Mouse (Mus musculus): ENCODE results near the gene 4930524J08Rik. TPM values are rescaled to one million over a fixed set of nuclear protein-coding genes. Genes with fewer than 3 reads are reported as not detected.

Gene 4930524J08Rik
- 0.99 and 2.1 TPM in 2 replicates for polyA plus RNA-seq (2012; rRNA removed)

GRCm38 (mm10) chr5:99978699-99979442, at the start of gene 4930524J08Rik, which contains the start of gene Hnrnpd:
Gene 4930524J08Rik, plus strand, starts transcription at chr5:99979061.
Gene Hnrnpd, minus strand, starts transcription at chr5:99978938.
- DNase-seq (ENCODE audit: low read depth, low spot score) = peak; percentile 93
- WGBS = under 1% methylated on average over 97 of the region's 97 CpGs

- WGBS = 81% methylated on average over 6 of the region's 6 CpGs
- no peak for DNase-seq (ENCODE audit: low read depth, low spot score)
Observed at GRCm38 (mm10) chr5:99931910-99932309, 47.0 kb upstream of the 4930524J08Rik start.

- DNase-seq (ENCODE audit: low read depth, low spot score) = no peak
- 78% methylated on average over 3 of the region's 3 CpGs for WGBS
Observed at GRCm38 (mm10) chr5:99939440-99939839, 39.4 kb upstream of the 4930524J08Rik start.

GRCm38 (mm10) chr5:99941273-99941672, 37.6 kb upstream of the 4930524J08Rik start:
- 78% methylated on average over 10 of the region's 10 CpGs for WGBS
- DNase-seq (ENCODE audit: low read depth, low spot score) = no peak

- 73% methylated on average over 10 of the region's 10 CpGs for WGBS
Observed at GRCm38 (mm10) chr5:99941776-99942502, 36.9 kb upstream of the 4930524J08Rik start.

GRCm38 (mm10) chr5:99952513-99952912, 26.3 kb upstream of the 4930524J08Rik start:
- 71% methylated on average over 5 of the region's 5 CpGs for WGBS

More at GRCm38 (mm10) chr5:99941776-99942502, 36.9 kb upstream of the 4930524J08Rik start:
- no peak for DNase-seq (ENCODE audit: low read depth, low spot score)

GRCm38 (mm10) chr5:99953883-99954282, 25.0 kb upstream of the 4930524J08Rik start:
- DNase-seq (ENCODE audit: low read depth, low spot score) = no peak
- 69% methylated on average over 1 of the region's 1 CpGs for WGBS

More at GRCm38 (mm10) chr5:99952513-99952912, 26.3 kb upstream of the 4930524J08Rik start:
- DNase-seq (ENCODE audit: low read depth, low spot score) = no peak

- 40% methylated on average over 1 of the region's 1 CpGs for WGBS
Observed at GRCm38 (mm10) chr5:99958666-99959065, 20.2 kb upstream of the 4930524J08Rik start.

GRCm38 (mm10) chr5:99959236-99959936, 19.5 kb upstream of the 4930524J08Rik start:
- WGBS = 66% methylated on average over 2 of the region's 2 CpGs
- no peak for DNase-seq (ENCODE audit: low read depth, low spot score)

More at GRCm38 (mm10) chr5:99958666-99959065, 20.2 kb upstream of the 4930524J08Rik start:
- DNase-seq (ENCODE audit: low read depth, low spot score) = no peak

GRCm38 (mm10) chr5:99959960-99960359, 18.9 kb upstream of the 4930524J08Rik start:
- DNase-seq (ENCODE audit: low read depth, low spot score) = no peak
- 51% methylated on average over 2 of the region's 2 CpGs for WGBS

- DNase-seq (ENCODE audit: low read depth, low spot score) = no peak
- 6% methylated on average over 2 of the region's 2 CpGs for whole genome bisulfite sequencing
Observed at GRCm38 (mm10) chr5:99973941-99974340, 4.9 kb upstream of the 4930524J08Rik start.

GRCm38 (mm10) chr5:99975061-99975460, 3.8 kb upstream of the 4930524J08Rik start:
- WGBS = 15% methylated on average over 4 of the region's 4 CpGs
- DNase-seq (ENCODE audit: low read depth, low spot score) = no peak

- 10% methylated on average over 1 of the region's 1 CpGs for WGBS
- no peak for DNase-seq (ENCODE audit: low read depth, low spot score)
Observed at GRCm38 (mm10) chr5:99975776-99976175, 3.1 kb upstream of the 4930524J08Rik start.

- DNase-seq (ENCODE audit: low read depth, low spot score) = no peak
- 2% methylated on average over 8 of the region's 8 CpGs for WGBS
Observed at GRCm38 (mm10) chr5:99976334-99976955, 2.4 kb upstream of the 4930524J08Rik start.

GRCm38 (mm10) chr5:99977516-99978301, 1.2 kb upstream of the 4930524J08Rik start:
- 2% methylated on average over 50 of the region's 50 CpGs for WGBS
- no peak for DNase-seq (ENCODE audit: low read depth, low spot score)

- 83% methylated on average over 9 of the region's 9 CpGs for WGBS
- no peak for DNase-seq (ENCODE audit: low read depth, low spot score)
Observed at GRCm38 (mm10) chr5:99983452-99984061, 4.7 kb downstream of the 4930524J08Rik start.

GRCm38 (mm10) chr5:99994166-99994565, 15.3 kb downstream of the 4930524J08Rik start:
- 44% methylated on average over 3 of the region's 3 CpGs for WGBS
- no peak for DNase-seq (ENCODE audit: low read depth, low spot score)

- no peak for DNase-seq (ENCODE audit: low read depth, low spot score)
- WGBS = 50% methylated on average over 3 of the region's 3 CpGs
Observed at GRCm38 (mm10) chr5:99994680-99995079, 15.8 kb downstream of the 4930524J08Rik start.
